Mouse (Mus musculus) liver, embryonic 14.5 days (tissue): Measurements from ENCODE around the gene Nppa. TPM values are rescaled to one million over a fixed set of nuclear protein-coding genes. Genes with fewer than 3 reads are reported as not detected.

Experiments used
- ATAC-seq: fragments of 200-750 bp; cut with Nextera tagmentation; 2 replicates; pipeline ENCODE4 v1.8.0; 2017; ENCODE audit warnings: moderate number of reproducible peaks, mild to moderate bottlenecking, moderate library complexity; ENCODE audit not compliant: insufficient read depth
- DNase-seq, 3 experiments: peaks; one replicate each; pipeline ENCODE4 v3.0.0-alpha.2; 2012 to 2013; ENCODE audit warnings: low read depth in 3 of 3, low spot score in 3 of 3
- H3K27ac ChIP-seq: fragments of 300-500 bp; sonication (generic); 2 replicates; pipeline ENCODE4 v1.5.1; 2014; ENCODE audit warnings: moderate library complexity, mild to moderate bottlenecking, control low read depth, inconsistent platforms
- H3K27me3 ChIP-seq: fragments of 300-500 bp; sonication (generic); 2 replicates; pipeline ENCODE4 v1.6.1; 2014; ENCODE audit warnings: mild to moderate bottlenecking, low read length, moderate library complexity; ENCODE audit not compliant: control insufficient read depth, insufficient read depth
- H3K36me3 ChIP-seq: fragments of 300-500 bp; sonication (generic); replicated peaks from 2 replicates; pipeline ENCODE4 v1.6.1; 2014; ENCODE audit warnings: low read depth; ENCODE audit not compliant: control insufficient read depth, insufficient read depth
- H3K4me1 ChIP-seq, 2 experiments: fragments of 200-500 bp in 1 of 2; fragments of 300-500 bp in 1 of 2; sonication (generic) in 1 of 2; replicated peaks; 2 replicates each; pipeline ENCODE4 v1.6.1; 2012 to 2014; ENCODE audit warnings: antibody characterized with exemption in 1 of 2, inconsistent platforms in 1 of 2, low read length in 1 of 2; ENCODE audit not compliant: control insufficient read depth in 2 of 2, insufficient read depth in 2 of 2
- H3K4me2 ChIP-seq: fragments of 300-500 bp; sonication (generic); 2 replicates; pipeline ENCODE4 v1.6.1; 2014; ENCODE audit warnings: low read depth, mild to moderate bottlenecking, control low read depth, moderate library complexity
- H3K4me3 ChIP-seq, 2 experiments: fragments of 200-500 bp in 1 of 2; fragments of 300-500 bp in 1 of 2; sonication (generic) in 1 of 2; 2 replicates each; pipeline ENCODE4 v1.5.1; 2012 to 2014; ENCODE audit warnings: low read depth in 2 of 2, low read length in 2 of 2, mild to moderate bottlenecking in 2 of 2, control low read depth in 1 of 2, inconsistent platforms in 1 of 2, moderate library complexity in 1 of 2; ENCODE audit not compliant: insufficient read depth in 1 of 2
- H3K9ac ChIP-seq: fragments of 300-500 bp; sonication (generic); replicated peaks from 2 replicates; pipeline ENCODE4 v1.6.1; 2014; ENCODE audit warnings: mild to moderate bottlenecking, control low read depth, moderate library complexity
- H3K9me3 ChIP-seq: fragments of 300-500 bp; sonication (generic); 2 replicates; pipeline ENCODE4 v1.6.1; 2016; ENCODE audit warnings: low read length, mixed read lengths; ENCODE audit not compliant: control insufficient read depth
- CTCF ChIP-seq: IDR thresholded peaks from 2 replicates; pipeline ENCODE4 v1.5.1; 2016; ENCODE audit warnings: antibody characterized with exemption, low read depth, control low read depth
- EP300 ChIP-seq: IDR thresholded peaks from 2 replicates; pipeline ENCODE4 v1.6.1; 2016; ENCODE audit warnings: antibody characterized with exemption, low read depth
- WGBS: fragments of 180-500 bp; shearing (Covaris S2); extraction: QIAGEN DNeasy Blood & Tissue Kit; methylation state at CpG from one replicate; pipeline ENCODE4 v1.1.7; 2014; ENCODE audit not compliant: insufficient replicate concordance; 5-methylcytosine and 5-hydroxymethylcytosine counted together
- polyA plus RNA-seq, 2 experiments: library from polyadenylated mRNA; depleted of rRNA in 1 of 2; stranded (reverse) in 1 of 2; unstranded in 1 of 2; fragments of >200 nt; fragmentation: Nextera tagmentation in 1 of 2; extraction: Ambion mirVana in 1 of 2; gene quantifications; 2 replicates each; pipeline versions ENCODE4 v1.2.1 to v1.2.3; 2012 to 2014

Nppa gene
- polyA plus RNA-seq, 2 experiments, result not detected

- no peak overlapping the region for H3K9ac ChIP-seq
- H3K4me1 ChIP-seq, result peaks cover 17 to 27% of the 10 kb centered on the region in 2 experiments
- 93% methylated on average over 13 of the region's 13 CpGs for WGBS
- TF ChIP-seq EP300, result no peak
- no peak for TF ChIP-seq CTCF
- peaks cover 66% of the 10 kb centered on the region for H3K36me3 ChIP-seq
- no peak for ATAC-seq
- no peak overlapping the region for H3K4me3 ChIP-seq
- no peaks in the 10 kb centered on the region for H3K27me3 ChIP-seq
- no peak for DNase-seq
- no peaks in the 10 kb centered on the region for H3K9me3 ChIP-seq
- H3K27ac ChIP-seq, result no peak overlapping the region
- no peak overlapping the region for H3K4me2 ChIP-seq
Measured at GRCm38 (mm10) chr4:148051046-148051776, 50.7 kb downstream of the Nppa start.

Other genes with a start within 250 kb of the Nppa start
- 1.8 and 3.1 TPM in 2 replicates for gene Zfp984, start 190.9 kb upstream of the Nppa start, polyA plus RNA-seq (2012; rRNA removed)
- gene Zfp984, start 190.9 kb upstream of the Nppa start, polyA plus RNA-seq (2014; fragmentation: Nextera tagmentation; extraction: Ambion mirVana), result 7.1 and 7.8 TPM in 2 replicates
- gene Zfp933, start 152.4 kb upstream of the Nppa start, polyA plus RNA-seq (2012; rRNA removed), result 0.73 and 1.0 TPM in 2 replicates
- gene Zfp933, start 152.4 kb upstream of the Nppa start, polyA plus RNA-seq (2014; fragmentation: Nextera tagmentation; extraction: Ambion mirVana), result 1.2 and 1.8 TPM in 2 replicates
- gene Miip, start 131.9 kb upstream of the Nppa start, polyA plus RNA-seq (2012; rRNA removed), result 33.8 and 36.0 TPM in 2 replicates
- 18.5 and 21.8 TPM in 2 replicates for gene Miip, start 131.9 kb upstream of the Nppa start, polyA plus RNA-seq (2014; fragmentation: Nextera tagmentation; extraction: Ambion mirVana)
- 1.6 and 2.2 TPM in 2 replicates for gene Fv1, start 131.7 kb upstream of the Nppa start, polyA plus RNA-seq (2012; rRNA removed)
- gene Fv1, start 131.7 kb upstream of the Nppa start, polyA plus RNA-seq (2014; fragmentation: Nextera tagmentation; extraction: Ambion mirVana), result 1.5 and 1.6 TPM in 2 replicates
- 7.5 and 8.6 TPM in 2 replicates for gene Mfn2, start 96.0 kb upstream of the Nppa start, polyA plus RNA-seq (2012; rRNA removed)
- gene Mfn2, start 96.0 kb upstream of the Nppa start, polyA plus RNA-seq (2014; fragmentation: Nextera tagmentation; extraction: Ambion mirVana), result 9.2 and 11.1 TPM in 2 replicates
- 15.5 and 16.9 TPM in 2 replicates for gene Plod1, start 64.0 kb upstream of the Nppa start, polyA plus RNA-seq (2012; rRNA removed)
- gene Plod1, start 64.0 kb upstream of the Nppa start, polyA plus RNA-seq (2014; fragmentation: Nextera tagmentation; extraction: Ambion mirVana), result 20.2 and 23.7 TPM in 2 replicates
- gene 2510039O18Rik, start 59.8 kb upstream of the Nppa start, polyA plus RNA-seq (2012; rRNA removed), result 18.8 and 23.7 TPM in 2 replicates
- 7.8 and 8.1 TPM in 2 replicates for gene 2510039O18Rik, start 59.8 kb upstream of the Nppa start, polyA plus RNA-seq (2014; fragmentation: Nextera tagmentation; extraction: Ambion mirVana)
- gene Nppb, start 14.9 kb upstream of the Nppa start, polyA plus RNA-seq (2012; rRNA removed), result not detected in 2 replicates
- gene Nppb, start 14.9 kb upstream of the Nppa start, polyA plus RNA-seq (2014; fragmentation: Nextera tagmentation; extraction: Ambion mirVana), result not detected in 2 replicates
- gene Clcn6, start 38.1 kb downstream of the Nppa start, polyA plus RNA-seq (2012; rRNA removed), result 2.4 and 2.7 TPM in 2 replicates
- gene Clcn6, start 38.1 kb downstream of the Nppa start, polyA plus RNA-seq (2014; fragmentation: Nextera tagmentation; extraction: Ambion mirVana), result 0.66 and 1.0 TPM in 2 replicates
- gene Mthfr, start 38.4 kb downstream of the Nppa start, polyA plus RNA-seq (2012; rRNA removed), result 9.1 and 9.2 TPM in 2 replicates
- 7.0 and 7.7 TPM in 2 replicates for gene Mthfr, start 38.4 kb downstream of the Nppa start, polyA plus RNA-seq (2014; fragmentation: Nextera tagmentation; extraction: Ambion mirVana)
- 4.0 and 4.1 TPM in 2 replicates for gene Agtrap, start 87.3 kb downstream of the Nppa start, polyA plus RNA-seq (2012; rRNA removed)
- gene Agtrap, start 87.3 kb downstream of the Nppa start, polyA plus RNA-seq (2014; fragmentation: Nextera tagmentation; extraction: Ambion mirVana), result 8.2 and 9.9 TPM in 2 replicates
- gene Mad2l2, start 129.7 kb downstream of the Nppa start, polyA plus RNA-seq (2012; rRNA removed), result 7.5 and 9.4 TPM in 2 replicates
- 17.7 and 19.1 TPM in 2 replicates for gene Mad2l2, start 129.7 kb downstream of the Nppa start, polyA plus RNA-seq (2014; fragmentation: Nextera tagmentation; extraction: Ambion mirVana)
- gene Draxin, start 130.0 kb downstream of the Nppa start, polyA plus RNA-seq (2012; rRNA removed), result 0.16 and 0.22 TPM in 2 replicates
- gene Draxin, start 130.0 kb downstream of the Nppa start, polyA plus RNA-seq (2014; fragmentation: Nextera tagmentation; extraction: Ambion mirVana), result 0.04 and 0.05 TPM in 2 replicates
- gene Fbxo6, start 151.4 kb downstream of the Nppa start, polyA plus RNA-seq (2012; rRNA removed), result 7.4 and 7.5 TPM in 2 replicates
- 15.0 and 15.1 TPM in 2 replicates for gene Fbxo6, start 151.4 kb downstream of the Nppa start, polyA plus RNA-seq (2014; fragmentation: Nextera tagmentation; extraction: Ambion mirVana)
- gene Fbxo44, start 159.8 kb downstream of the Nppa start, polyA plus RNA-seq (2012; rRNA removed), result 1.0 and 1.2 TPM in 2 replicates
- 0.43 and 0.46 TPM in 2 replicates for gene Fbxo44, start 159.8 kb downstream of the Nppa start, polyA plus RNA-seq (2014; fragmentation: Nextera tagmentation; extraction: Ambion mirVana)
- gene Fbxo2, start 159.9 kb downstream of the Nppa start, polyA plus RNA-seq (2012; rRNA removed), result 0.04 and 0.09 TPM in 2 replicates
- 0.08 TPM in 1 of 2 replicates, not detected in the other for gene Fbxo2, start 159.9 kb downstream of the Nppa start, polyA plus RNA-seq (2014; fragmentation: Nextera tagmentation; extraction: Ambion mirVana)